Mouse (Mus musculus) G1E (cell line): ENCODE data around the gene Cenpw. TPM values are rescaled to one million over a fixed set of nuclear protein-coding genes. Genes with fewer than 3 reads are reported as not detected.

Experiments
- ATAC-seq: 2 replicates; pipeline ENCODE4 v1.8.0; 2016; ENCODE audit warnings: mild to moderate bottlenecking; ENCODE audit not compliant: insufficient number of reproducible peaks, poor library complexity, low FRiP score, severe bottlenecking; ENCODE audit errors: extremely low read depth
- DNase-seq: peaks from one replicate; pipeline ENCODE4 v3.0.0; 2012; ENCODE audit warnings: low spot score
- H3K27me3 ChIP-seq: 2 replicates; pipeline ENCODE4 v1.6.1; 2012; ENCODE audit warnings: mild to moderate bottlenecking, low read length, inconsistent platforms; ENCODE audit not compliant: insufficient read depth
- H3K36me3 ChIP-seq: replicated peaks from 2 replicates; pipeline ENCODE3; 2012; ENCODE audit warnings: mild to moderate bottlenecking, inconsistent platforms
- H3K4me1 ChIP-seq: 2 replicates; pipeline ENCODE4 v1.6.1; 2012; ENCODE audit warnings: low read depth, low read length, inconsistent platforms, mixed read lengths; ENCODE audit not compliant: insufficient read depth
- H3K4me3 ChIP-seq: 2 replicates; pipeline ENCODE4 v1.5.1; 2012; ENCODE audit warnings: low read depth, mild to moderate bottlenecking, inconsistent platforms, low read length, moderate library complexity, mixed read lengths
- H3K9me3 ChIP-seq: replicated peaks from 2 replicates; pipeline ENCODE4 v1.6.1; 2012; ENCODE audit warnings: inconsistent platforms
- CTCF ChIP-seq: IDR thresholded peaks from 2 replicates; pipeline ENCODE4 v1.5.1; 2012; ENCODE audit warnings: low read depth, low read length, inconsistent platforms, mixed read lengths
- GATA1 ChIP-seq: IDR thresholded peaks from 2 replicates; pipeline ENCODE4 v1.6.1; 2012; ENCODE audit warnings: borderline replicate concordance, low read length, inconsistent platforms, mixed read lengths
- GATA2 ChIP-seq: IDR thresholded peaks from 2 replicates; pipeline ENCODE4 v1.6.1; 2012; ENCODE audit warnings: low read depth, low read length, inconsistent platforms, borderline replicate concordance
- POLR2AphosphoS5 ChIP-seq: IDR thresholded peaks from 2 replicates; pipeline ENCODE4 v1.6.1; 2012; ENCODE audit warnings: low read depth, low read length, inconsistent platforms; ENCODE audit not compliant: insufficient replicate concordance
- TAL1 ChIP-seq: conservative IDR thresholded peaks from 2 replicates; pipeline ENCODE4 v1.6.1; 2012; ENCODE audit warnings: low read depth, low read length, inconsistent platforms, mixed read lengths
- polyA plus RNA-seq: library from polyadenylated mRNA; stranded (reverse); fragments of >175 nt; gene quantifications from 2 replicates; pipeline ENCODE4 v1.2.3, GENCODE M21; 2012
- total RNA-seq, 2 experiments: library from RNA; stranded (forward) in 1 of 2; stranded (reverse) in 1 of 2; fragments of 200-1000 nt in 1 of 2; fragments of >200 nt in 1 of 2; fragmentation: Nextera tagmentation in 1 of 2; gene quantifications; 2 replicates each; pipeline ENCODE4 v1.2.3; 2014 to 2017

The Cenpw gene
- 11.5 and 13.0 TPM in 2 replicates for total RNA-seq (2014; fragmentation: Nextera tagmentation)
- 22.9 and 29.2 TPM in 2 replicates for total RNA-seq (2017)
- 62.4 and 68.1 TPM in 2 replicates for polyA plus RNA-seq

GRCm38 (mm10) chr10:30199916-30200826 is at the start of gene Cenpw:
Gene Cenpw (minus strand): TSS chr10:30200560.
- peaks cover 10% of the 10 kb centered on the region for H3K4me1 ChIP-seq
- no peaks in the 10 kb centered on the region for H3K27me3 ChIP-seq
- TF ChIP-seq POLR2AphosphoS5 (no peak), TAL1 (no peak), GATA1 (no peak), GATA2 (no peak), CTCF (no peak)
- H3K4me3 ChIP-seq: peak within 1 kb of the TSS; percentile 94
- ATAC-seq (peak; percentile 98), DNase-seq (peak; percentile 83)
- peaks cover 12% of the 10 kb centered on the region for H3K36me3 ChIP-seq
- H3K9me3 ChIP-seq: no peaks in the 10 kb centered on the region

- Histone ChIP-seq H3K4me1 (no peaks in the 10 kb centered on the region), H3K9me3 (no peaks in the 10 kb centered on the region), H3K27me3 (no peaks in the 10 kb centered on the region), H3K36me3 (no peaks in the 10 kb centered on the region), H3K4me3 (no peak overlapping the region)
- TF ChIP-seq GATA1: no peak
- no peak for TF ChIP-seq CTCF
- TF ChIP-seq GATA2: no peak
- no peak for TF ChIP-seq POLR2AphosphoS5
- no peak for TF ChIP-seq TAL1
- no peak for ATAC-seq
- DNase-seq: no peak
These were observed 49.3 kb upstream of the Cenpw start for GRCm38 (mm10) chr10:30249654-30250053.

GRCm38 (mm10) chr10:30199501-30199900 is 859 bp downstream of the Cenpw start:
- Histone ChIP-seq H3K4me1 (peaks cover 10% of the 10 kb centered on the region), H3K9me3 (no peaks in the 10 kb centered on the region), H3K36me3 (peaks cover 14% of the 10 kb centered on the region), H3K27me3 (no peaks in the 10 kb centered on the region), H3K4me3 (peak overlapping the region; percentile 94)
- ATAC-seq: no peak
- DNase-seq: no peak
- TF ChIP-seq GATA1 (no peak), GATA2 (no peak), TAL1 (no peak), CTCF (no peak), POLR2AphosphoS5 (no peak)

GRCm38 (mm10) chr10:30167700-30168099 is 32.7 kb downstream of the Cenpw start:
- H3K4me3 ChIP-seq: no peak overlapping the region
- H3K27me3 ChIP-seq: no peaks in the 10 kb centered on the region
- TF ChIP-seq TAL1: no peak
- no peak for TF ChIP-seq GATA1
- no peak for TF ChIP-seq GATA2
- TF ChIP-seq POLR2AphosphoS5: no peak
- no peak for TF ChIP-seq CTCF
- H3K4me1 ChIP-seq: no peaks in the 10 kb centered on the region
- H3K9me3 ChIP-seq: no peaks in the 10 kb centered on the region
- DNase-seq: no peak
- H3K36me3 ChIP-seq: no peaks in the 10 kb centered on the region
- ATAC-seq: no peak
